Mouse (Mus musculus): Measurements from ENCODE around the gene Txndc12. TPM values are rescaled to one million over a fixed set of nuclear protein-coding genes. Genes with fewer than 3 reads are reported as not detected.

Txndc12 gene
- polyA plus RNA-seq, 1 experiment: 57.1 TPM

- DNase-seq (ENCODE audit: low read depth): no peak
- TF ChIP-seq POLR2A (IDR thresholded peaks at IDR 0.05; ENCODE audit: borderline replicate concordance, extremely low read depth, insufficient read depth, insufficient read length, poor library complexity, severe bottlenecking) (no peak), CTCF (IDR thresholded peaks at IDR 0.05; ENCODE audit: borderline replicate concordance, extremely low read depth, insufficient read depth, insufficient read length) (no peak)
These were observed 7.8 kb upstream of the Txndc12 start for GRCm38 (mm10) chr4:108826643-108827042.

GRCm38 (mm10) chr4:108830698-108831097 is 3.7 kb upstream of the Txndc12 start:
- DNase-seq (ENCODE audit: low read depth): no peak
- TF ChIP-seq POLR2A (IDR thresholded peaks at IDR 0.05; ENCODE audit: borderline replicate concordance, extremely low read depth, insufficient read depth, insufficient read length, poor library complexity, severe bottlenecking) (no peak), CTCF (IDR thresholded peaks at IDR 0.05; ENCODE audit: borderline replicate concordance, extremely low read depth, insufficient read depth, insufficient read length) (no peak)

GRCm38 (mm10) chr4:108832916-108833827 is 1.2 kb upstream of the Txndc12 start, which contains the start of gene Btf3l4:
Gene Btf3l4, minus strand, starts transcription at chr4:108833614.
- TF ChIP-seq POLR2A (IDR thresholded peaks at IDR 0.05; ENCODE audit: borderline replicate concordance, extremely low read depth, insufficient read depth, insufficient read length, poor library complexity, severe bottlenecking) (peak; percentile 69), CTCF (IDR thresholded peaks at IDR 0.05; ENCODE audit: borderline replicate concordance, extremely low read depth, insufficient read depth, insufficient read length) (no peak)
- peak; percentile 99 for DNase-seq (ENCODE audit: low read depth)

GRCm38 (mm10) chr4:108833828-108834114 is 630 bp upstream of the Txndc12 start:
- no peak for TF ChIP-seq CTCF (IDR thresholded peaks at IDR 0.05; ENCODE audit: borderline replicate concordance, extremely low read depth, insufficient read depth, insufficient read length)
- TF ChIP-seq POLR2A (IDR thresholded peaks at IDR 0.05; ENCODE audit: borderline replicate concordance, extremely low read depth, insufficient read depth, insufficient read length, poor library complexity, severe bottlenecking): no peak

GRCm38 (mm10) chr4:108834971-108835311 is 540 bp downstream of the Txndc12 start:
- DNase-seq (ENCODE audit: low read depth): peak; percentile 47
- TF ChIP-seq CTCF (IDR thresholded peaks at IDR 0.05; ENCODE audit: borderline replicate concordance, extremely low read depth, insufficient read depth, insufficient read length) (no peak), POLR2A (IDR thresholded peaks at IDR 0.05; ENCODE audit: borderline replicate concordance, extremely low read depth, insufficient read depth, insufficient read length, poor library complexity, severe bottlenecking) (no peak)

More at GRCm38 (mm10) chr4:108833828-108834114, 630 bp upstream of the Txndc12 start:
- no peak for DNase-seq (ENCODE audit: low read depth)

- no peak for DNase-seq (ENCODE audit: low read depth)
- TF ChIP-seq POLR2A (IDR thresholded peaks at IDR 0.05; ENCODE audit: borderline replicate concordance, extremely low read depth, insufficient read depth, insufficient read length, poor library complexity, severe bottlenecking) (no peak), CTCF (IDR thresholded peaks at IDR 0.05; ENCODE audit: borderline replicate concordance, extremely low read depth, insufficient read depth, insufficient read length) (no peak)
These were observed 1.1 kb downstream of the Txndc12 start for GRCm38 (mm10) chr4:108835496-108835895.

- DNase-seq (ENCODE audit: low read depth): no peak
- no peak for TF ChIP-seq POLR2A (IDR thresholded peaks at IDR 0.05; ENCODE audit: borderline replicate concordance, extremely low read depth, insufficient read depth, insufficient read length, poor library complexity, severe bottlenecking)
- no peak for TF ChIP-seq CTCF (IDR thresholded peaks at IDR 0.05; ENCODE audit: borderline replicate concordance, extremely low read depth, insufficient read depth, insufficient read length)
These were observed 3.6 kb downstream of the Txndc12 start for GRCm38 (mm10) chr4:108838031-108838430.

- TF ChIP-seq POLR2A (IDR thresholded peaks at IDR 0.05; ENCODE audit: borderline replicate concordance, extremely low read depth, insufficient read depth, insufficient read length, poor library complexity, severe bottlenecking): no peak
- no peak for TF ChIP-seq CTCF (IDR thresholded peaks at IDR 0.05; ENCODE audit: borderline replicate concordance, extremely low read depth, insufficient read depth, insufficient read length)
- no peak for DNase-seq (ENCODE audit: low read depth)
These were observed 7.6 kb downstream of the Txndc12 start for GRCm38 (mm10) chr4:108841920-108842578.

GRCm38 (mm10) chr4:108843336-108843735 is 8.9 kb downstream of the Txndc12 start:
- DNase-seq (ENCODE audit: low read depth): no peak
- no peak for TF ChIP-seq CTCF (IDR thresholded peaks at IDR 0.05; ENCODE audit: borderline replicate concordance, extremely low read depth, insufficient read depth, insufficient read length)
- TF ChIP-seq POLR2A (IDR thresholded peaks at IDR 0.05; ENCODE audit: borderline replicate concordance, extremely low read depth, insufficient read depth, insufficient read length, poor library complexity, severe bottlenecking): no peak

GRCm38 (mm10) chr4:108845824-108846569 is 11.6 kb downstream of the Txndc12 start:
- TF ChIP-seq CTCF (IDR thresholded peaks at IDR 0.05; ENCODE audit: borderline replicate concordance, extremely low read depth, insufficient read depth, insufficient read length) (no peak), POLR2A (IDR thresholded peaks at IDR 0.05; ENCODE audit: borderline replicate concordance, extremely low read depth, insufficient read depth, insufficient read length, poor library complexity, severe bottlenecking) (no peak)
- no peak for DNase-seq (ENCODE audit: low read depth)
